11 mouse cellular contexts compared by ENCODE assay signal in the genomic region with DNA sequence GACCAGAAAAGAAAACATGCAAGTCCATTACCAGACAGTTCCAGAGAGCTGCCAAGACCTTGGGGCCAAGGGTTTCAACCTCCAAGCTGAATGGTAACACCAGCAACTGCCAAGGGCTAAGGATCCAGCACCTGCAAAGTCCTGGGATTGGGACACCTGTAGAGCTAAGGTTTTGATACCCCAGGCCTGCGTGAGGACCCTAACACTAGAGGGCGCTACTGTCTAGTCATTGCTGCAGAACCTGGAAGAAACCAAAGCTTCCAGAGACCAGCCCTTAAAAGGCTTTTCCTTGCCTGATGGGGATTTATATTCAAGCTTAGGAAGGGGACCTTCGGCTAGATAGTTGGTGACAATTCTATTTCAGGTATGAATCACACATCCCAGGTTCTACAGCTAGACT.
DNase-seq lines count a peak whose midpoint lies in the region; ATAC-seq lines count a peak whose summit lies in the region.
"Had no signal": no experiment of that assay in that cellular context is flagged by ENCODE, and none has a peak within 500 bp of the region (broad histone marks: within the 10 kb centered on the region; RNA-seq: fewer than 3 reads in every experiment).

No protein-coding gene starts in this region.

- H3K4me2 ChIP-seq in midbrain, embryonic 14.5 days (ENCODE audit: low read length): no peak overlapping the region
- no peak overlapping the region for H3K4me2 ChIP-seq in midbrain, embryonic 13.5 days (replicated peaks)
- H3K4me2 ChIP-seq: limb, embryonic 12.5 days; neural tube, embryonic 13.5 days had no signal

- WGBS in midbrain, embryonic 14.5 days: 57% methylated on average over 3 of the region's 3 CpGs
- WGBS in midbrain, embryonic 13.5 days: 66% methylated on average over 3 of the region's 3 CpGs

- peaks cover 6% of the 10 kb centered on the region; the same call in 1 of the 2 replicates for H3K4me1 ChIP-seq in midbrain, embryonic 14.5 days (ENCODE audit: control insufficient read depth, insufficient read depth, low read length)
- peaks cover 11% of the 10 kb centered on the region for H3K4me1 ChIP-seq in midbrain, embryonic 13.5 days (replicated peaks)
- H3K4me1 ChIP-seq: limb, embryonic 12.5 days had no signal

- H3K27ac ChIP-seq in midbrain, embryonic 14.5 days (replicated peaks; ENCODE audit: low read depth, low read length): no peak overlapping the region
- no peak overlapping the region for H3K27ac ChIP-seq in midbrain, embryonic 13.5 days
- H3K27ac ChIP-seq: limb, embryonic 12.5 days; neural tube, embryonic 13.5 days had no signal

- H3K9ac ChIP-seq in midbrain, embryonic 14.5 days (replicated peaks; ENCODE audit: low read length): no peak overlapping the region
- H3K9ac ChIP-seq in midbrain, embryonic 13.5 days (replicated peaks): no peak overlapping the region
- H3K9ac ChIP-seq: limb, embryonic 12.5 days; neural tube, embryonic 13.5 days had no signal

- peak; percentile 2 for DNase-seq in adrenal gland, adult 8-10 months
- DNase-seq in adrenal gland, adult 18-20 months (ENCODE audit: low spot score in 2 of 2): no peak
- peak; percentile 24 for DNase-seq in midbrain, embryonic 14.5 days
- DNase-seq in embryo, embryonic 9.5 days (ENCODE audit: extremely low spot score): peak; percentile 27
- DNase-seq in lung, postnatal 36 days: peak; percentile 50
- DNase-seq in MN1 (ENCODE audit: low spot score): no peak
- DNase-seq in natural killer cell, adult 2 months (ENCODE audit: low spot score in 2 of 2): no peak
- DNase-seq: cerebellum, adult 2 months had no signal

- no peaks in the 10 kb centered on the region for H3K9me3 ChIP-seq in midbrain, embryonic 14.5 days (ENCODE audit: control insufficient read depth, low read length)
- H3K9me3 ChIP-seq in midbrain, embryonic 13.5 days: no peaks in the 10 kb centered on the region
- H3K9me3 ChIP-seq: limb, embryonic 12.5 days; neural tube, embryonic 13.5 days had no signal

- no peak for ATAC-seq in midbrain, embryonic 14.5 days (ENCODE audit: low FRiP score, low TSS enrichment)
- ATAC-seq in midbrain, embryonic 13.5 days: no peak

- H3K4me3 ChIP-seq in midbrain, embryonic 14.5 days (replicated peaks; ENCODE audit: low read depth, low read length): no peak overlapping the region
- H3K4me3 ChIP-seq in midbrain, embryonic 13.5 days (replicated peaks): no peak overlapping the region
- H3K4me3 ChIP-seq: limb, embryonic 12.5 days; neural tube, embryonic 13.5 days had no signal

- H3K36me3 ChIP-seq in midbrain, embryonic 14.5 days (ENCODE audit: control insufficient read depth, insufficient read depth, low read length): no peaks in the 10 kb centered on the region
- no peaks in the 10 kb centered on the region for H3K36me3 ChIP-seq in midbrain, embryonic 13.5 days
- H3K36me3 ChIP-seq: limb, embryonic 12.5 days; neural tube, embryonic 13.5 days had no signal

- H3K27me3 ChIP-seq in midbrain, embryonic 14.5 days (ENCODE audit: control insufficient read depth, insufficient read depth, low read length): no peaks in the 10 kb centered on the region
- H3K27me3 ChIP-seq in midbrain, embryonic 13.5 days: 0 out of 2 replicates have a peak, but pooled peaks cover 7% of the 10 kb centered on the region
- H3K27me3 ChIP-seq: limb, embryonic 12.5 days; neural tube, embryonic 13.5 days had no signal

Comparison
In these comparisons a context has a peak if more than half of its experiments do, and no peak if none do; other contexts are left out.
1. DNase-seq: peak in adrenal gland, adult 8-10 months (single experiment), midbrain, embryonic 14.5 days (single experiment), embryo, embryonic 9.5 days (single experiment) and lung, postnatal 36 days (single experiment); none in adrenal gland, adult 18-20 months (0 of 2), MN1 (single experiment) and natural killer cell, adult 2 months (0 of 2).